Mouse (Mus musculus): ENCODE results near the gene Utp15.

Utp15 gene

DNA sequence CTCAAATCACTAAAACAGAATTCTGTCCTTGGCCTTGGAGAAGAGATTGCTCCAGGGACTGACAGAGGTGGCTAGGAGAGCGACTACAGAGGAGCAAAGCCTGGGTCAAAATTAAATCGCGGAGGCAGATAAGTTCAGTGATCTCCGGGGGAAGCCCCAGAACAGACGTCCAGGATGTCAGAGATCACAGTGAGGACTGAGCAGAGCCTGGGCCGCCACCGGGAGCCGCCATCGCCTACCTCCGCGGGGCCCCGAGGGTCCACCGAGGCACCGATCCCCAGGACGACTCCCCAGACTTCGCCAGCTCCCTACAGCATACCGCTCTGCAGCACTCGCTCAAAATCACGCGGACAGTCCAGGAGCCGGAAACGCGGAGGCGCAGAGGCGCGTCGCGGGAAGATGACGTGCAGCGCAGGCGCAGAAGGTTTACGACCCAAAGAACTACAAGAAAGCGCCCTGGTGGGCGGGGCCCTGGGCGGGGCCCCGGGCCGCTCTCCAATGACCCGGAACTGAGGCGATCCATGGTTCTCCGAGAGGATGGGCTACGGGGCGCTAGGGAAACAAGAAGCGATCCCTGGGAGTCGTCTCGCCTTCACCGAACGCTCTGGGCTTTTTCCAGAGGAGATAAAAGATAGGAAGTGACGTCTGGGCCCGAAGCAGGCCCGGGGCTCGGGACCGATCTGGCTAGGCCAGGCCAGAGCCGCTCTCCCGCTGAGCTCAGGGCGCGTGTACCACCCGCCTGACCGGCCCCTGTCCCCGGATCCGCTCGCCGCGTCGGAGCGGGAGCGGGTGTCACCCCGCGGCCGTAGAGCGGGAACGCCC is at the start of gene Utp15, which contains the start of gene Ankra2:
TSS of gene Utp15 (minus strand) at position 406 of the 822 bp plus-strand sequence.
TSS of gene Ankra2 (plus strand) at position 439 of the 822 bp plus-strand sequence.
- DNase-seq (ENCODE audit: extremely low spot score, low spot score), result peak; percentile 100

DNA sequence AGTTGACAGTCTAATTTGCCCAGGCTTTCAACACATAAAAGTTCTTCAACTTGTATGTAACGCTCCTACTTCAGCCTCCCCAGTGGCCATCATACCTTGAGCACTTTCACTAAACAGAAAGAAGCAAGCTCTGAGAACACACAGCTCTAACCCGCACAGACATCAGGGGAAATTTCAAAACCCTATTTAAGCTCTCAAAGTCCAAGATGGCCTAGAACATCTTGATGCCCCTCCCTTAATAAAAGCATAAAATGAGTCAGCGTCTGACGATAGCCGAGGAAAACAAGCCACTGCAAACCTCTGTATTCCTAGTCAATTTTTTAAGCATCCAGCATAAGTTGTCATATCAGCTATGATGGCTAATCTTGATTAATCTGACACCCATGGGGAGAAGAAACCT is 48.8 kb upstream of the Utp15 start:
- DNase-seq (ENCODE audit: extremely low spot score, low spot score), result no peak

DNA sequence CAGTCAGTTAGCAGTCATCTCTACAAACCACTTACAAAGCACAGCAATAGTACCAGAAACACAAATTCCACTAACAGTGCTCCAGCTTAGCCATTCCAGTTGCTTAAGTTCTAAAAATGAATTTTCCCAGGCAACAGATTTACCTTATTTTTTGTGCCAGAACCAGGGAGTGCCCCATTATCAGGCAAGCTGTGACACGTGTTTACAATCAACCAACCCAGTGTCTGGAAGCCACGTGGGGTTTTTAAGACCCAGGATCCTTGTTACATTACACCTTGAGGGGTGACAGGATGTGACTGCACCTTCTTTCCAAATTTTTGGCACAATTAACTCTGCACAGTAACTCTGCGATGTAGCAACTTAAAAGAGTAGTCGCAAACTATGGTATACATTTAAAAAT is 45.9 kb upstream of the Utp15 start:
- no peak for DNase-seq (ENCODE audit: extremely low spot score, low spot score)

DNA sequence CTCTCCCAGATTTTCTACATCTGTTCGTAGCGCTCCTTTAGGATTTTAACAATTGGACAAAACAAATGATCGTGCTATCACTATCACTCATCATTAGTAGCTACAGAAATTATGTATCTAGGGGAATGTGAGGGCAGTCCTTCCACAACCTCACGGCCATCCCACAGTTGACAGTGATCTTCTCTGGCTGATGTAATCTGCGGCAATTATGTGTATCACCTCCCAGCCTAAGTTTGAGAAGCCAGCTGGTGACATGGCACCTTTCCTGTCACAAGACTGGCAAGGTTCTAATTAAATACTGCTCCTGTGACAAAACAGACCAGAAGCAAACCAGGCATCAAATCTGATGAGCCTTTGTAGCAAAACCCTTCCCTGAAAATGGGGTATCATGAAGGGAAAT is 45.2 kb upstream of the Utp15 start:
- no peak for DNase-seq (ENCODE audit: extremely low spot score, low spot score)

DNA sequence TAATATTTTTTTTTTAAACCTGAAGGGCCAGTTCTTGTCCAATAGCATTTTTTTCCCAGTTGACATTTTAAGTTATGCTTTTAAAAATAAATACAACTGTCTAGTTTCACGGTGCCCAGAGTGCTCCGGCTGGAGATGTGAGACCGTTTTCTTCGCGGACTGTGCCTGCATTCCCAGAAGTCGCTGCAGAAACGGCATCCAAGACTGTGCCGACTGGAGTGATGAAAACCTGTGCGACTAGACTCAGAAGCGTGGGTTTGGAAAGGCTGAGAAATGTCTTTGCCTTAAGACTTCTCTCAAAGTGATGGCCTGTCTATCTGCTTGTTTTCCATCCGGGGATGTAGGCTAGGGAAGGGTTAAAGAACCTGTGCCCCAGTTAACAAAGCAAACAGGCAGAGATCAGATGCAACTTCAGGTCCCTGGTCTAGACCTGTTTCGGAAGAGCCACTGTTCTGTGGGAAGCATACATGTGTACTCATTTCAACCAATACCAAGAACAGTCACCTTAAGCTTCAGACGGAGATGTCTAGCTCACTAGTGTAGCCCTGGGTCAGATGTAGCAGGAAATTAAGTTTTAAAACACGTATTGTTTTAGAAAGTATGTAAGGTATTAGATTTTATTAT is 44.1 kb upstream of the Utp15 start:
- no peak for DNase-seq (ENCODE audit: extremely low spot score, low spot score)

DNA sequence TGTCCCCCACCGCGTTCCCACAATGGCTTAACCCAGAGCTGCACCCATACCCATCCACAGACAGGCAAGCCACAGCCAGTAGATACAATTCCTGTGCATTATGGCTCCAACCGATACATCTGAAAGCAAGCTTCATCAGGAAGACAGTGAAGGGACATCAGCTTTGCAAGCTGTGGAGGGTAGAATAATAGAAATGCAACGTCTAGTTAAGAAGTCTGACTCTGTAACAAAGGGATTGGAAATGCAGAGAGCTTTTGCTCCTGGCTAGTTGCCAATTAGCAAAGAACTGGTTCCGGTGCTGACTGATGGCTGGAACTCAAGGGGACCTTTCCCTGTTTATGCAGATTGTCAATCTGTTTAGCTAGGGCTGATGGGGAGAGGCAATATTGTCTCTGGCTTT is 43.6 kb upstream of the Utp15 start:
- DNase-seq (ENCODE audit: extremely low spot score, low spot score), result no peak

DNA sequence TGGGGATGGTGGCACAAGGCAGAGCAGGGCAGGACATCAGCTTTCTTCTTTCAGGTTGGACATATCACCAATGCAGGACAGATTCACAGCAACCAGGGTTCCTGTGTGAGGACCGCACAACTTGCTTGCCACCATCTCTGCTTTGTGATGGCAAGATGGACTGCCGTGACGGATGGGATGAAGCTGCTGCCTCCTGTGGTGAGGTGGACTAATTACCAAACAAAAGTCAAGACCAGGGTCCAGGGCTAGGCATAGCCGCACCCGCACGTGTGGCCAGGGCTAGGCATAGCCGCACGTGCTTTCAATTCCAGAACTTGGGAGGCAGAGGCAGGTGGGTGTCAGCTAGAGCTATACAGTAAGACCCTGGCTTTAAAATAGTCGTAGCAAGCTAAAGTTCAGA is 42.4 kb upstream of the Utp15 start:
- no peak for DNase-seq (ENCODE audit: extremely low spot score, low spot score)

DNA sequence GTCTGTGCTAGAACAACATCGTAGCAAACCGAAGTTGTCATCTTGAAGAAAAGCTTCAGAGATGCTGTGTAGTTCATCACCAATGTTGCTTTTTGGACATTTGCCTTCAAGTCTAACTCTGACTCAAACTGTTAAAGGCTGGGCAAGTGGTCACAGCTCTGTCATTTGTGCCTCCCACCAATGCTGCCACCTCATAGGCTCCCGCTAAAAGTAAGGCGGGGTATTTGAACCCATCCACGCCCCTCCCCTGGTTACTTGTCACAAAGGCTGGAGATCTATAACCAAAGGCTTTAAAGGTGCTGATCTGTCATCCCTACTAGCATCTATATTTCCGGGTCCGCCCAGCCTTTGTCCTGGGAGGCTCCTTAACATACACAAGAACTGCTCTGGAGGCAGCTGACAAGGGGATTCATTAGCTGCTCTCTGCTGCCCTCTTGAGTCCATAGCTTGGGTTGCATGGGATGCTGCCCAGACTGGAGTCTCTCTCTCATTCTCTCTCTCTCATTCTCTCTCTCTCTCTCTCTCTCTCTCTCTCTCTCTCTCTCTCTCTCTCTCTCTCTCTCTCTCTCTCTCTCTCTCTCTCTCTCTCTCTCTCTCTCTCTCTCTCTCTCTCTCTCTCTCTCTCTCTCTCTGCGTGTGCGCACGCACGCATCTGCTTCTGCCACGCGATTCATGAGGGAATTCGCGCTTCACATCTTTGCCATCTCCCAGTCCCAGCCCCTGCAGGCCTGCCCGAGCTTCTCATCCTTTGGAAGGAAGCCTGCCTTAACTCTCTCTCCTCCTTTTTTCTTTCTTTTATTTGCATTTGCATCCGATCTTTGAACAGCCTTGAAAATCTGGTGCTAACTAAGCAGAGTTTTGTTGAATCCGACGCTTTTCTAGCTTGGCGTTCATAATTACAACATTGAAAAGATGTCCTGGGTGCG is 36.3 kb upstream of the Utp15 start:
- peak; percentile 86 for DNase-seq (ENCODE audit: extremely low spot score, low spot score)

DNA sequence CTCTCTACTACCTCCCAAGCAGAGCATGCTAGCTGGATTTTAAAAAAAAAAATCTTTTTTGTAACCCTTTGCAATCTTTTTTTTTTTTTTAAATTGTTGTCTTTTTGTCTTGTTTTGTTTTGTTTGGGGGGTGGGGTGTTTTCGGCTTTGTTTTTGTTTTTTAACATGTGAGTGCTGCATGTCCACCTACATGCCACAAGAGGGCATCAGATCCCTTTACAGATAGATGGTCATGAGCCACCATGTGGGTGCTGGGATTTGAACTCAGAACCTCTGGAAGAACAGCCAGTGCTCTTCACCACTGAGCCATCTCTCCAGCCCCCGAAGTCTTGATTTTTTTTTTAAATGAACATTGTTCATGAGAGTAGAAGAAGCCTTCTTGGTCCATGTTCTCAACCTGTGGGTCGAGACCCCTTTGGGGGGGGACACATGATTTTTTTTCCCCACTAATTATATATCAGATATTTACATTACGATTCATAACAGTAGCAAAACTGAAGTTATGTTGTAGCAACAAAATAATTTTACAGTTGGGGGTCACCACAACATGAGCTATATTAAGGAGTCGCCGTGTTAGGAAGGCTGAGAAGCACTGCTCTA is 35.1 kb upstream of the Utp15 start:
- no peak for DNase-seq (ENCODE audit: extremely low spot score, low spot score)

DNA sequence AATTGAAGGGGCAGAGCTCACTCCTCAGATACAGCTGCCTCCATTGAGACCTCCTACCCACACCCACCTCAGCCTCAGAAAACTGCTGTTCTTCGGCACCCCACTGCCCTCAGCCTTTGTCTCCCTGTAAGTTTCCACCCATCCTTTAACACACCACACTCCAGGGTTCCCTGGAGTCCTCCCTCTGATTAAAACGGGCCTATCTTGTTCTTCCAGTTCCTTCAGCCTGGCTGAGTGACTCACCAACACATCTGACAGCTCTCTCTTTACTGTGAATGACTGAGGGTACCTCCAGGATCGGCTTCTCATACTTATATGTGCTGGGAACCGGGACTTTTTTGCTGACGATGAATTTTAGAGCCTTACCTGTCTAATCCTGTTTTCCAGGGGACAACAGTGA is 33.2 kb upstream of the Utp15 start:
- DNase-seq (ENCODE audit: extremely low spot score, low spot score), result no peak

DNA sequence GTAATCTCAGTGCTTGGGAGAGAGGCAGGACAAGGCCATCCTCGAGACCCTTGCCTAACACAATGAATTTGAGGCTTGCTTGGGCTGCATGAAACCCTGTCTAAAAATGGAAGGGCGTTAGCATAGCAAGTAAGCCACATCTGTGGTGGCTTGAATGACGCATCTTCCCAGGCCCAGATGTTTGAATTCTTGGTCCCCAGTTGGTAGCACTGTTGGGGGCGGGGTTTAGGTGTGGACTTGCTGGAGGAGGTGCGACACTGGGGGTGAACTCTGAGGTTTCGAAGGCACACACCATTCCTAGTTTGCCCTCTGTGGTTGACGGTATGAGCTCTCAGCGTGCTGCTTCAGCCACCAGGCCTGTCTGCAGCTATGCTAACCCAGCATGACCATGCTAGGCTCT is 28.9 kb upstream of the Utp15 start:
- DNase-seq (ENCODE audit: extremely low spot score, low spot score), result no peak

DNA sequence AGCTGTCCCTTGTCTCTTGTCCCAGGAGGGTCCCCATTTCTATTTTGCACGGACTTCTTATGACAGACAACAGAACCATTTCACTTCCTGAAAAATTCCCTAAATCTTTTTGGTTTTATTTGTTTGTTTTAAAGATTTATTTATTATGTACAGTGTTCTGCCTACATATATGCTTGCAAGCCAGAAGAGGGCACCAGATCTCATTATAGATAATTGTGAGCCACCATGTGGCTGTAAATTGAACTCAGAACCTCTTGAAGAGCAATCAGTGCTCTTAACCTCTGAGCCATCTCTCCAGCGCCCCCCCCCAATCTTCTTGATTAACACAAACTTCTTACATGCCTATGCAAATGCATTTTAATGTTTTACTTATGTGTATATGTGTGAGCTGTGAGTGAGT is 27.9 kb upstream of the Utp15 start:
- DNase-seq (ENCODE audit: extremely low spot score, low spot score), result no peak

DNA sequence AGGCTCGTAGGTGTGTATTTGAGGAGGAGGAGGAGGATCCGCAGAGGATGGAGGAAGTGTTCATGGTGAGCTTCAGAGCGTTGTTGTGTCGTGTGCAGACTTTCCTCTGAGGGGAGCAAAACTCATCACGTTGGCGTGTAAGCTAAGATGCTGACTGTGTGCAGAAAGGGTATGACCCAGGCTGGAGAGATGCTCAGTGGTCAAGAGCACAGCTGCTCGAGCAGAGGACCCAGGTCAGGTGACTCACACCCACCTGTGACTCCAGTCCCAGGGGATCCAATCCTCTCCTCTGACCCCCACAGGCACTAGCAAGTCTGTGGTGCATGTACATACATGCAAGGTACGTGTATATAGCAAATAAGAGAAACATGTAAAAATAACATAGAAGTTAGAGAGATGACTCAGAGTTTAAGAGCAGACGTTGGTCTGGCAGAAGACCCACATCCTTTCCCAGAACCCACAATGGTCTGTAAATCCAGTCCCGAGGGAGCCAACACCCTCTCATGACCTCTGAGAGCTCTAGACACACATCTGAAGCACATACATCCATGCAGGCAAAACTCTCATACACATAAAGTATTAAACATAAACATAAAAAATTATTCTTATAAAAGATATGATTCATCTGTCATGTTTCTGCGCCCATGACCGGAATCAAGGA is 18.3 kb upstream of the Utp15 start:
- no peak for DNase-seq (ENCODE audit: extremely low spot score, low spot score)

DNA sequence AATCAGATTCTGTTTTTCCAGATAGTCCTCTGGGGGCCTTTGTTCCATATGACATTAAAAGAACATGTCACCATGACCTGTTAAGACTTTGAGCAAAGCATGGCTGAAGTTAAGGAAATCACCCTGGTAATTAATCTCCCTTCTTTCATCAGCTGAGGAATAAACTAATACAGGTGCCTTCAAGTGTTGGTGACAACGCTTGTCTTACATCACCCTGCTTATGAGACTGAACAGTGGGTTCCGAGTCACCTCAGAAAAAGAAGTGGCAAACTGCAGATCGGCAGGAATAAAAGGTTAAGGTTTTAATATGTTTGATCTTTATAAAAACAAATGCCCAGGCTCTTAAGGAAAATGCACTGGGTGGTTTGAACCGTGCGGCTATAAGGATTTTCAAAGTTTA is 16.8 kb upstream of the Utp15 start, which contains the start of gene Gm21976:
TSS of gene Gm21976 (plus strand) at position 202 of the 400 bp plus-strand sequence.
- DNase-seq (ENCODE audit: extremely low spot score, low spot score), result no peak

DNA sequence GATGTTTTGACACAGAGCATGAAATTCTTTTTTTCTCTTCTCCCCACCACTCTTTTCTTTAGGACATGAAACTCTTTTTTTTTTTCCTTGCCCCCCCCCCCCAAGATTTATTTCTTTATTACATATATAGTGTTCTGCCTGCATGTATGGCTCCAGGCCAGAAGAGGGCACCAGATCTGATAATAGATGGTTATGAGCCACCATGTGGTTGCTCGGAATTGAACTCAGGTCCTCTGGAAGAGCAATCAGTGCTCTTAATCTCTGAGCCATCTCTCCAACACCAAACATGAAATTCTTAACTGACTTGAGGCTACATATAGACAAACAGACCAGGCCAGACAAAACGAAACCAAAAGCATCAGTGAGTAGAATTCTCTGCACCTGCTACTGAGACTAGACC is 14.7 kb upstream of the Utp15 start:
- no peak for DNase-seq (ENCODE audit: extremely low spot score, low spot score)

DNA sequence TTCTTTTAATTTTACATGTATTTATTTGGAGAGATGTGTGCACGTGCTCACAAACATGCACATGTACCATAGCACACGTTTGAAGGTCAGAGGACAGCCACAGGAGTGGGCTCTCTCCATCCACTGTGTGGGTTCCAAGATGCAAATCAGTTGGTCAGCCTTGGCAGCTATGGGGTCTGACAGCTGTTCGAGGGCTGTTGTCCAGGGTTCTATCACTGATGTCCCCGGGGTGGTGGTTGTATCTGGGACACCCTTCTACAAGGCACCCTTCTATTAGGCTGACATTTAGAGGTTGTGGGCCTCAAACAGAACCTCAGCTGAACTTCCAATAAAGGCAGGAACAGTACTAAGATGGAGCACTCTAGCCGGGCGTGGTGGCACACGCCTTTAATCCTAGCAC is 13.4 kb upstream of the Utp15 start:
- DNase-seq (ENCODE audit: extremely low spot score, low spot score), result no peak

DNA sequence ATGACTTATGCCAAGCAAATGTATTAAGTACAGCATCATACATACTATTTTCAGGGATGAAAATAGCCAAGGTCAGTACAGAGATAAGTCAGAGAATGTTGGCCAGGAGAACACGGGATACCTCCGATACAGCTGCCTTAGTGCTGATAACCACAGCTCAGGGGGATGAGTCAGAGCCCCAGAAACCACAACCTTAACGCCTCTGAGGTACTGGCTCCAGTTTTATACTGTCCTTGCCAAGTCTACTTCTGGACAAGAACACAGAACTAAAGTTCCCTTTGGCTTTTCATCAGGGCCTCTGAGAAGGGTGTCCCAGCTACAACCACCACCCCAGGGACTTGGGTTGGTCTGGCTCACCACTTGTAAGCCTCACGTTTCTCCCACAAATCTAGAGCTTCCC is 12.8 kb upstream of the Utp15 start:
- DNase-seq (ENCODE audit: extremely low spot score, low spot score), result no peak

DNA sequence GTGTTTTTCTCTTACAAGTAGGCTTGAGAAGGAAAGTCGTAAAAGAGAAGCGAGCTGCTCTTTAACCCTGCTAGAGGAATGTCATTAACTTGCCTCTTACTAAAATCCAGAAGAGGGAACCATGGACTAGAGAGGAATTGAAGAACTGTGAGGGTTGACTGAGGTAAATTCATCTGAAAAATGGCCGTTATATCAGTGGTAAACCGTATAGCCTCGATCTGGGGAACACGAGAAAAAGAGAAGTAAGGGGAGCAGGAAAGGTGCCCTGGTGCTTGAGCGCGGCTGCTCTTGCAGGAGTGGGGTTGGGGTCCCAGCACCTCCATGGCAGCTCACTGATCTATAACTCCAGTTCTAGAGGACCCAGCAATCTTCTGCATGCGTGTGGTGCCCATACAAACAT is 11.2 kb upstream of the Utp15 start:
- no peak for DNase-seq (ENCODE audit: extremely low spot score, low spot score)

DNA sequence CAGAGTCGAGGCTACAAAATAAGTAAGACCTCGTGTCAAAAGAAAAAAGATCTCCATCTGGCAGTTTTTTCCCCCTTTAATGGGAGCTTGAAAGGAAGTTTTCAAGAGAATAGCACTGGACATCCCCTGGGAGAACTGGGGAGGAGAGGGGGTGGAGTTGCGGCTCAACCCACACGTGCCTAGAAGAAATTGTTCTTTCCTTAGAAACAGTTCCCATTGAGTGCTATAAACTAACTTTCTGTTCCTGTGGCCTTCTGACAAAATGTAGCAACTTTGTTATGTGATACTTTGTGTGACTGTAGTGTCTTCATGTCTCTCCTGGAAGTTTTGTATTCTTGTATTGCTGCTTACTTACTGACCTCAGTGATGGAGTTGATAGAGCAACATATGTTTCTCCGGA is 1.3 kb upstream of the Utp15 start:
- DNase-seq (ENCODE audit: extremely low spot score, low spot score), result no peak

DNA sequence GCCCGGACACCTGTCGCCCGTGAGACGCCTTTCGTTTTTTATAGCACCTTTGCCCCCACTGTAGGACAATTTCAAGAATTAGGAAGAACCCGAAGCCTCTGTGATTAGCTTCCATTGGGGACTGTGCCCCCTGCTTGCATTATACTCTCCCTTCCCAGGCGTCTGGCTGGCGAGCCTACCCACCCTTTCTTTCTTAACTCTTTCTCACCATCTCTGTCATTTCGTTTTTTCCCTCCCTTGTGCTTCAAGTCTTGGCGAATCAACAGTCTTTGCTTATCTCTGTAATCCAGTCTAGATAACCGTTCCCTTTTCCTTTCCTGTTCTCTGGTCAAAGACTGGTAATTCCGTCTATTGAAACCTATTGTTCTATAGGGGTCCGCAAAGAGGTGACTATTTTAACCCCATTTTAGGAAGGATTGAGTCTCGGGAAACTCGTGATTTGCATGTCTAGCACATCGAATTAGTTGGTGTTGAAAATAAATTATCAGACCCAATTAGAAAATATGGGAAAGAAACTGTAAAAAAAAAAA is 682 bp upstream of the Utp15 start:
- no peak for DNase-seq (ENCODE audit: extremely low spot score, low spot score)

DNA sequence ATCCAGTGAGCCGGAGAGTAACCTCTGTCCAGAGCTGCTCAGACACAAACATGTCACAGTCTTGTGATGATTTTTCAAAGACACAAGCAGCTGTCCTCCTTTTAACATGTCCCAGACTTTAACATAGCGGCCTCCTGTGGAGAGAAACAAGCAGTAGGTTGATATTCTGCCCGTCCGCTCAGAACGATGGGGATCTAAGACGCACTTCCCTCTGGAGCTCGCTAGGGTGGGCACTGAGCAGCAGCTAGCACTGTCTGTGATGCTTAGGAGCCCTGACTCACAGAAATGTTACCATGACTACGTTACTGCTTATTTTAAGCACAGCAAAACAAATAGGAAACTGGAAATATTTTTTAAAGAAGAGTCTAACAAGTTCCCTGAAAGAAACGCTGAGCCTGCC is 7.9 kb downstream of the Utp15 start:
- no peak for DNase-seq (ENCODE audit: extremely low spot score, low spot score)

Data from neural tube, embryonic 10.5 days (tissue).